Mouse (Mus musculus): ENCODE measurements around the gene Snapin.

Gene Snapin

DNA sequence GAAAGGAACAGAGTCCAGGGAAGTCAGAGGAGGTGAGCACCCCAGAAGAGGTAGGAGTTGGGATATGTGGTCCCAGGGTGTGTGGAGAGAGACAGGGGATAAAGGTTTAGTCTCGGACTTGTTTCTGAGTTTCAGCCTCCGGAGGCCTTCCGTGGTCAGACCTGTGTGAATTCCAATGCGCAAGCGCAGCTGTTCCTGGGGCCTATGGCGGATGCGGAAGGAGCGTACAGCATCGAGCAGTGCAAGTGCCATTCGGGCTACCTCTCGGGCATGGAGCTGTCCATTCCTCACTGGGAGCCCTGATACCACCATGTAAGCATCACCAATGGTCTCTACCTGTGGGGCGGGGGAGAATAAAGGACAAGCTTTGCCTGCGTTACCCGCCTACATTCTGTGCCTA, 35.9 kb downstream of the Snapin start:
- DNase-seq (ENCODE audit: low spot score in 2 of 2): no peak

DNA sequence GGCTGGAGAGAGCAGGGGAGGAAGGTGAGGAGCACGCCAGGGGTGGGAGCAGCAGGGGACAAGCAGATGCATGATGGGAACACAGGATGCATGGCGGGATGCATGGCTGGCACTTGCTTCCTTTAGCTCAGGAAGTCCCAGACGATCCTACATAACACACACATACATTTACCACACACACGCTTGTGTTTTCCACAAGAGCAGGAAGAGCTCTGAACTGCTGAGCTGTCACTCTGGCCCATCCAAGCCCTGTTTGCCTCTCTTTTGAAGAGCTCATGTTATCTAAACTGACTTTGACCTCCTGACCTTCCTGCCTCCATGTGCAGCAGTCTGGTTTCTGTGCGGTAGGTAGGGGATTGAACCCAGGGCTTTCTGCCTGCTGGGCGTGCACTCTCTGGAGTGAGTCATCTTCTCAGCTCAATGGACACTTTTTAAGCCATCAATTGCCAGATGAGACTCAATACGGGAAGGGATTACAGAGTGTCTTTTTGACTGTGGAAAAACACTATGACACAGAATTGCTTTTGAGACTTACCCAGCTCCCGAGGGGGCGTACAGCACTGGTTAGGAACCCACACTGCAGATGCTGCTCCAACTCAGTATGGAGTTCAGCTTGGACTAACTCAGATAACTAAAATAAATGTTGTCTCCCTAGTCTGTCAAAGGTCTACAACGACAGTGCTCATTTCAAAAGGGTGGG, 39.3 kb downstream of the Snapin start:
- no peak for DNase-seq (ENCODE audit: low spot score in 2 of 2)

DNA sequence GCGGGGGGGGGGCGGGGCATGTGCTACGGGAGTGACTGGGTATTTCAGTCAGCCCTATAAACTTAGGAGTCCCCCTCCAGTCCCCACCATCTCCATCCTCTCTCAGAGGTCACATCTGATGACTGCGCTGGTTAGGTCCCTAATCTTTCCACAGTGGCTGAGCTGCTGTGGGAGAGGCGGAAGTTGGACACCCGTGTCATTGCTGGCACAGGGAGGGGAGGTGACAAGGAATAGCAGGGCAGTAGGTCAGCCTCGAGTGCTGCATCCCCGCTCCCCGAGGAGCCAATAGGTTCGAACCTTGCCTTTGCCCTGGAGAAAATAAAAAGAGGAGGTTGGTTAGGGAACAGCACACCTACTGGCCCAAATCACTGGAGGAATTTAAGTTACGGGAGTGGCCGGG, 40.0 kb downstream of the Snapin start:
- no peak for DNase-seq (ENCODE audit: low spot score in 2 of 2)

DNA sequence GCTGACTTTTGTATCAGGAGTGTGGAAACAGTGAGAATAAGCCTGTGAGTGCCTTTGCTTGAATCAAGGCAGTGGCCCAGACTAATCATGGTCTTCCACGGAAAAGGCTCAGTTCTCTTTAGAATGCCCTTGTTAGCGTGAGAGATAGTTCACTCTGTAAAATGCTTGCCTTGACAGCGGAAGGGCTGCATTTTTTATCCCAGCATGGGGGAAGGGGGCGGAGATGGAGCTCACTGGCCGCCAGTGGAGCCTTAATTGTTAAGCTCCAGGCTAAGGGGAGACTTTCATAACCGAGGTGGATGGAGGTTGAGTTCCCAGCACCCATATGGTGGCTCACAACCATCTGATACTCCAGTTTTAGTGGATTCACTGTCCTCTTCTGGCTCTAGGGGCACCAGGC, 42.2 kb downstream of the Snapin start:
- DNase-seq (ENCODE audit: low spot score in 2 of 2): no peak

DNA sequence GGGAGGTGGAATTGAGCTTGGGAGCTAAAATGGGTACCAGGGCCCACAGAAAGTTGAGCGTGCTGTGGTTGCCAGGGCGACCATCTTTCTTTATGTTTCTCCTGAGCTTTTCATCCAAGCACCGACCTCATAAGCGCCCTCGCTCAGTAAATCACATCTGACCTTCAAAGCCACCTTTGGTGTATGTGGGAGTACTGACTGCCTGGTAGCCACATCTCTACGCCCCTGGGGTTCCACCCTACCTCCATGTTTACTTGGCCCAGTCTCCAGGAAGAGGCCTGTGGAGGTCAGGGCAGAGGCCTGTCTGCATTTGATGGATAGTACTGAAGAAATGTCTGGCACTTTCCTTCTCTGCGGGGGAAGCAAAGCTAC, 43.7 kb downstream of the Snapin start:
- no peak for DNase-seq (ENCODE audit: low spot score in 2 of 2)

DNA sequence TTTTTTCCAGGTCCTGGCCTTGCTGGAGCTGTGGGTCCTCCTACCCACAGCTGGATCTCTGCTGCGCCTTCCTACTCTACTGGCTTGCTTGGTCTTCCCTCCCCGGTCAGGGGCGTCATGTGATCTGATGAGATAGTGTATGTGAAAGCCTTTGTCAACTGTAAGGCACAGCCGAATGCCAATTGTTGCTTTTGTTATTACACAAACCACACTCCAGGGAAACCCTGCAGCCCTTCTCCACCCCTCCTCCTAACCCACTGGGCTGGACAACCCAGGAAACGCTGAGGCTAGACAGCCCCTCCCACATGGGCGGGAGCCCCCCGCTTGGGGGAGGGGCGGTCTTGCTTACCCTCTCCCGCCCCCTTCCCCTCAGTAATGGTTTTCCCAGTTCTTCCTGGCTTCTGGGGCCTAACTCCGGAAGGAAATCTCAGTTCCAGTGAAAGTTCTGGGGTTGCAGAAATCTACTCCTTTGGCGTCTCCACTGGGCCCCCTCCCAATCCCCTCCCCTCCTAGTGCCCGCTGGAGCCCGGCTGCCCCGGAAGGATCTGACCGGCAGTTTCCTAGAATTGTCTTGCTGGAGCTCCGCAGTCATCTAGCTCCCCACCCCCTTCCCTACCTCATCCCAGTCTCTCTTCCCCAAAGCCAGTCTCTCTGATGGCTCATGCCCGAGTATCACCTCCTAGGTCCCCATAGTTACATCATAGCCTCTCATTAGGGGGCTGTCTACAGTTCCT, 44.3 kb downstream of the Snapin start:
- peak; percentile 58 to 85 for DNase-seq (ENCODE audit: low spot score in 2 of 2)

DNA sequence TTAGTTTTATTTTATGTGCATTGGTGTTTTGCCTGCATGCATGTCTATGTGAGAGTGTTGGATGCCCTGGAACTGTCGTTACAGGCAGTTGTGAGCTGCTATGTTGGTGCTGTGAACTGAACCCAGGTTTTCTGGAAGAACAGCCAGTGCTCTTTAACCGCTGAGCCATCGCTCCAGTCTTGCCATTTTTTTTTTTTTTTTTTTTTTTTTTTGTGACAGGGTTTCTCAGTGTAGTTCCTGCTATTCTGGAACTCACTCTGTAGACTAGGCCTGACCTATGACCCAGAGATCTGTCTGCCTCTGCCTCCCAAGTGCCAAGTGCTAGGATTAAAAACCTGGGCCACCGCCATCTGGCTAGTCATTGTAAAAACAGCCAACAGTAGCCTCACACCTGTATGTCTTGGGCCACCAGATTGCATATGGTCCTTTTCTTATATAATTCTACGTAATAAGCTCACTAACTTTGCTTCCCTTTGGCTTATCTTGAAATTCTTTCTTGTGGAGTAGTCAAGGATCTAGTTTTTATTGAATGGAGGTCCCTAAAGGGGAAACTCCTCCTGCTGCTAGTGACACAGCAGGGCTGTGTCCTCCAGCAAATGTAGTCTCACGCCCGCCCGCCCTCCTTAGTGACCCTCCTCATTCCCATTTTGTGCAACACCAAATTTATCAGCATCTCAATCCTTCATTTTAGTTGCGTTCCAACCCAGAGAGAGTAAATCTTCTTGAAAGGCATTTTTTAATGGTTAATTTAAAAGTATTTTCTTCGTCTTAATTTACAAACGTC, 45.2 kb downstream of the Snapin start:
- no peak for DNase-seq (ENCODE audit: low spot score in 2 of 2)

DNA sequence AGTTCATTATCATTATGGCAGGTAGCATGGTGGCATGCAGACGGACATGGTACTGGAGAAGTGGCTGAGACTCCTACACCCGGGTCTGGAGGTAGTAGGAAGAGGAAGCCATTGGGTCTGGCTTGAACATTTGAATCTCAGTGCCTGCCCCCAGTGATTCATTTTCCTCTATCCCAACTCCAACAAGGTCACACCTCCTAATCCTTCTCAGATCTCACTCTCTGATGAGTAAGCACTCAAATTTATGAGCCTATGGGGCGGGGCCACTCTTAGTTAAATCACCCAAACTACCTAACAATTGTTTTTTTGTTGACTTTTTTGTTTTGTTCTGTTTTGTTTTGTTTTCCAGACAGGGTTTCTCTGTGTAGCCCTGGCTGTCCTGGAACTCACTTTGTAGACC, 46.9 kb downstream of the Snapin start:
- DNase-seq (ENCODE audit: low spot score in 2 of 2): no peak

DNA sequence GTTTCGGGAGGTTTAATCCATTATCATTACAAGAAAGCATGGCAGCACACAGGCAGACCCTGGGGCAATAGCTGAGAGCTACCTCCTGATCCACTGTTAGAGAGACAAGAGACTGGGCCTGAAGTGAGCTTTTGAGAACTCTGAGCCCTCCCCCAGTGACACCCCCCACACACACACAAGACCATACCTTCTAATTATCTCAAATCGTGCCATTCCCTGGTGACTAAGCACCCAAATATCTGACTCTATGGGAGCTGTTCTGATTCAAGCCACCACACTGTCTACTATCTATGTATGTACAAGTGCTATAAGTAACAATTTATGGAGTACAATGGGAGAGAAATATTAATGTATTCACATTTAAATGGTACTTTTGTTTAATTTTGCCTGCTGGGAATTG, 50.1 kb downstream of the Snapin start:
- no peak for DNase-seq (ENCODE audit: low spot score in 2 of 2)

Measured in urinary bladder, postnatal 36 days (tissue).